Mouse (Mus musculus) intestine, embryonic 16.5 days (tissue): Measurements from ENCODE around the gene Prss57. TPM values are rescaled to one million over a fixed set of nuclear protein-coding genes. Genes with fewer than 3 reads are reported as not detected.

ENCODE experiments used
- ATAC-seq: fragments of 200-750 bp; cut with Nextera tagmentation; 2 replicates; pipeline ENCODE4 v1.8.0; 2017; ENCODE audit warnings: moderate TSS enrichment, moderate library complexity
- H3K27ac ChIP-seq: fragments of 300-500 bp; sonication (generic); 2 replicates; pipeline ENCODE4 v1.5.1; 2014; ENCODE audit warnings: mild to moderate bottlenecking, low read length
- H3K27me3 ChIP-seq: fragments of 300-500 bp; sonication (generic); replicated peaks from 2 replicates; pipeline ENCODE4 v1.6.1; 2014; ENCODE audit warnings: low read length, control low read depth, mixed read lengths; ENCODE audit not compliant: control insufficient read depth, insufficient read depth
- H3K36me3 ChIP-seq: fragments of 300-500 bp; sonication (generic); 2 replicates; pipeline ENCODE4 v1.6.1; 2014; ENCODE audit warnings: low read length, control low read depth; ENCODE audit not compliant: control insufficient read depth, insufficient read depth
- H3K4me1 ChIP-seq: fragments of 300-500 bp; sonication (generic); 2 replicates; pipeline ENCODE4 v1.6.1; 2014; ENCODE audit warnings: low read length, control low read depth, mixed read lengths; ENCODE audit not compliant: control insufficient read depth, insufficient read depth
- H3K4me2 ChIP-seq: fragments of 300-500 bp; sonication (generic); 2 replicates; pipeline ENCODE4 v1.6.1; 2014; ENCODE audit warnings: low read depth, low read length, control low read depth
- H3K4me3 ChIP-seq: fragments of 300-500 bp; sonication (generic); 2 replicates; pipeline ENCODE4 v1.5.1; 2014; ENCODE audit warnings: mild to moderate bottlenecking, low read length
- H3K9ac ChIP-seq: fragments of 300-500 bp; sonication (generic); 2 replicates; pipeline ENCODE4 v1.6.1; 2014; ENCODE audit warnings: low read depth, low read length
- H3K9me3 ChIP-seq: fragments of 300-500 bp; sonication (generic); 2 replicates; pipeline ENCODE4 v1.6.1; 2016; ENCODE audit warnings: low read length, control low read depth; ENCODE audit not compliant: control insufficient read depth
- WGBS: fragments of 180-500 bp; shearing (Covaris S2); extraction: QIAGEN DNeasy Blood & Tissue Kit; methylation state at CpG from one replicate; pipeline ENCODE4 v1.1.7; 2014; 5-methylcytosine and 5-hydroxymethylcytosine counted together
- polyA plus RNA-seq: library from polyadenylated mRNA; unstranded; fragments of >200 nt; fragmentation: Nextera tagmentation; extraction: Ambion mirVana; gene quantifications from 2 replicates; pipeline ENCODE4 v1.2.1, GENCODE M21; 2015

Gene Prss57
- polyA plus RNA-seq: 0.07 and 0.11 TPM in 2 replicates

- ATAC-seq: no peak
- WGBS: 88% methylated on average over 4 of the region's 4 CpGs
- Histone ChIP-seq H3K27ac (no peak within 1 kb of the TSS), H3K36me3 (no peaks in the 10 kb centered on the region), H3K4me3 (no peak within 1 kb of the TSS), H3K4me1 (peaks cover 18% of the 10 kb centered on the region), H3K9me3 (no peaks in the 10 kb centered on the region; the same call in 1 of the 2 replicates), H3K4me2 (no peak within 1 kb of the TSS), H3K27me3 (no peaks in the 10 kb centered on the region), H3K9ac (no peak within 1 kb of the TSS)
These were observed at the start of gene Prss57 for GRCm38 (mm10) chr10:79790861-79791260. Prss57 (minus strand) TSS chr10:79790961.

DNA sequence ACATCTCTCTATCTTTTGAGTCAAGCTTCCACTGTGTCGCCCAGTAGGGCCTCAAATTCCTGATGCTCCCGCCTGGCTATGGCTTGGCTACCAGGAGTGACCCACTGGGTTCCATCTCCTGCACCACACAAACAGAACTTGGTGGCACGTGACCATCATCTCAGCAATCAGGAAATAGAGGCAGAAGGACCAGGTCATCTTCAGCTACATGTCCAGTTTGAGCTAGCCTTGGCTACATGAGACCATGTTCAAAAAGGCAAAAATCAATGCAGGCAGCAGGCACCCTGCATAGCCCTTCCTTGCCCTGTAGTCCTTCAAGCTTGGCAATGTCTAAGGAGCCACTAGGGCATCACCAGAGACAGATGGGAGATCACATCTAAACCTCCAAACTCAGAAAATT lies 49.3 kb upstream of the Prss57 start:
- H3K9me3 ChIP-seq: peaks cover 3% of the 10 kb centered on the region; the same call in 1 of the 2 replicates
- peaks cover 25% of the 10 kb centered on the region for H3K4me1 ChIP-seq
- H3K36me3 ChIP-seq: no peaks in the 10 kb centered on the region
- no peak overlapping the region for H3K9ac ChIP-seq
- peak overlapping the region; percentile 93 for H3K27ac ChIP-seq
- WGBS: 93% methylated on average over 3 of the region's 3 CpGs
- ATAC-seq: no peak
- no peak overlapping the region; the same call in 1 of the 2 replicates for H3K4me2 ChIP-seq
- H3K27me3 ChIP-seq: no peaks in the 10 kb centered on the region
- H3K4me3 ChIP-seq: peak overlapping the region; percentile 52; the same call in 1 of the 2 replicates

- H3K27me3 ChIP-seq: no peaks in the 10 kb centered on the region
- no peak overlapping the region for H3K27ac ChIP-seq
- H3K4me2 ChIP-seq: no peak overlapping the region
- no peaks in the 10 kb centered on the region for H3K36me3 ChIP-seq
- no peak overlapping the region for H3K9ac ChIP-seq
- ATAC-seq: no peak
- peaks cover 24% of the 10 kb centered on the region for H3K4me1 ChIP-seq
- H3K9me3 ChIP-seq: peaks cover 3% of the 10 kb centered on the region; the same call in 1 of the 2 replicates
- WGBS: 65% methylated on average over 2 of the region's 2 CpGs
- no peak overlapping the region for H3K4me3 ChIP-seq
These were observed 47.4 kb upstream of the Prss57 start for GRCm38 (mm10) chr10:79838151-79838550.

GRCm38 (mm10) chr10:79836918-79837317 lies 46.2 kb upstream of the Prss57 start:
- WGBS: 94% methylated on average over 3 of the region's 3 CpGs
- no peak overlapping the region for H3K27ac ChIP-seq
- no peak overlapping the region for H3K9ac ChIP-seq
- no peak overlapping the region for H3K4me3 ChIP-seq
- H3K36me3 ChIP-seq: no peaks in the 10 kb centered on the region
- no peak overlapping the region for H3K4me2 ChIP-seq
- no peak for ATAC-seq
- peaks cover 24% of the 10 kb centered on the region for H3K4me1 ChIP-seq
- H3K9me3 ChIP-seq: peaks cover 3% of the 10 kb centered on the region; the same call in 1 of the 2 replicates
- H3K27me3 ChIP-seq: no peaks in the 10 kb centered on the region

GRCm38 (mm10) chr10:79834769-79835398 lies 44.1 kb upstream of the Prss57 start:
- Histone ChIP-seq H3K27me3 (no peaks in the 10 kb centered on the region), H3K9me3 (peaks cover 3% of the 10 kb centered on the region; the same call in 1 of the 2 replicates), H3K27ac (peak overlapping the region; percentile 27; the same call in 1 of the 2 replicates), H3K36me3 (no peaks in the 10 kb centered on the region), H3K4me3 (no peak overlapping the region), H3K9ac (no peak overlapping the region), H3K4me2 (no peak overlapping the region), H3K4me1 (peaks cover 18% of the 10 kb centered on the region; the same call in 1 of the 2 replicates)
- ATAC-seq: peak; percentile 57
- 21% methylated on average over 9 of the region's 9 CpGs for WGBS

DNA sequence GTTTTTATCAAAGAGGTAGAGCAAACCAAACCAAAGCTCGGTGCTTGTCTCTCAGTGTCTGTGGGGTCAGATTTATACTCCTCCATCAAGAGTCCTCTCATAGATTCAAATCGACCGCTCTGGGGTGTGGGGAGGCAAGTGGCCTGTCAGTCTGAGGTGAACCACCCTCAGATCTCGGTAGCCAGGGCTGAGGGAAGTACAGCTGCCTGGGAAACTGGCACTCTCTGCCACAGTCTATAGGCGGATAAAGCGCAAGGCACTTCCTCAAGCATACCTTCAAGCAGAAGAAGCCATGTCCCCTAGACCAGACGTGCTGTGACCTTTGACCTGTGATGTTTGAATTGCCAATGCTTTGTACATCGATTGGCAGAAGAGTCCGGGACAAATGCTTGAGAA lies 42.0 kb upstream of the Prss57 start:
- Histone ChIP-seq H3K9ac (0 out of 2 replicates have a peak overlapping the region, but pooled peaks have one; percentile 25), H3K27ac (no peak overlapping the region), H3K4me3 (no peak overlapping the region), H3K36me3 (no peaks in the 10 kb centered on the region), H3K4me1 (peaks cover 18% of the 10 kb centered on the region; the same call in 1 of the 2 replicates), H3K4me2 (no peak overlapping the region), H3K27me3 (no peaks in the 10 kb centered on the region), H3K9me3 (peaks cover 3% of the 10 kb centered on the region; the same call in 1 of the 2 replicates)
- 64% methylated on average over 9 of the region's 9 CpGs for WGBS
- peak; percentile 33; the same call in 1 of the 2 replicates for ATAC-seq

GRCm38 (mm10) chr10:79832026-79832785 lies 41.4 kb upstream of the Prss57 start:
- Histone ChIP-seq H3K9ac (0 out of 2 replicates have a peak overlapping the region, but pooled peaks have one; percentile 25), H3K4me3 (no peak overlapping the region), H3K27me3 (no peaks in the 10 kb centered on the region), H3K4me2 (no peak overlapping the region), H3K27ac (0 out of 2 replicates have a peak overlapping the region, but pooled peaks have one; percentile 26), H3K4me1 (peaks cover 18% of the 10 kb centered on the region; the same call in 1 of the 2 replicates), H3K9me3 (peaks cover 3% of the 10 kb centered on the region; the same call in 1 of the 2 replicates), H3K36me3 (no peaks in the 10 kb centered on the region)
- no peak for ATAC-seq
- 66% methylated on average over 7 of the region's 7 CpGs for WGBS

- no peak overlapping the region for H3K27ac ChIP-seq
- no peak overlapping the region for H3K4me2 ChIP-seq
- no peak for ATAC-seq
- WGBS: 92% methylated on average over 3 of the region's 3 CpGs
- peaks cover 18% of the 10 kb centered on the region; the same call in 1 of the 2 replicates for H3K4me1 ChIP-seq
- H3K9me3 ChIP-seq: no peaks in the 10 kb centered on the region
- H3K9ac ChIP-seq: no peak overlapping the region
- no peaks in the 10 kb centered on the region for H3K36me3 ChIP-seq
- H3K27me3 ChIP-seq: no peaks in the 10 kb centered on the region
- H3K4me3 ChIP-seq: no peak overlapping the region
These were observed 40.8 kb upstream of the Prss57 start for GRCm38 (mm10) chr10:79831583-79831982.

DNA sequence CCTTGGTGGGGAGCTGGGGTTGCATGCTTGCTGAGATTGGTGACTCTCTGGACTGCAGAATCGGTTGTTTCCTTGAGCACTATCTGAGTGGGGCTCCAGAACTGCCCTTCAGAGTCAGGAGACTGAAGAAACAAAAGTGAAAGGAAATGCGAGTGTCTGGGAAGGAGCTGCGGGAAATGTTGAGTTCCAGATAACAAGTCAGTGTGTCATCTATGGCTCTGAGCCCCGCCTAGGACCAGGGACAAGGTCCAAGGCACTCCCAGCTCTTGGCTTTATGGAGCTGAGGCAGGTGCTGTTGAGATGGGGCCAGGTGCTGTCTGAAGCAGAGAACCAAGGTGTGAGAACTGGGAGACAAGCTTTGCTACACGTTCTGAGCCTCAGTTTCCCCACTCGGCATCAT lies 33.7 kb upstream of the Prss57 start:
- peak overlapping the region; percentile 46 for H3K4me3 ChIP-seq
- ATAC-seq: peak; percentile 69
- peak overlapping the region; percentile 98 for H3K27ac ChIP-seq
- peak overlapping the region; percentile 72 for H3K9ac ChIP-seq
- H3K36me3 ChIP-seq: no peaks in the 10 kb centered on the region
- no peaks in the 10 kb centered on the region for H3K9me3 ChIP-seq
- WGBS: 38% methylated on average over 6 of the region's 6 CpGs
- H3K4me1 ChIP-seq: peaks cover 12% of the 10 kb centered on the region
- peak overlapping the region; percentile 66 for H3K4me2 ChIP-seq
- no peaks in the 10 kb centered on the region for H3K27me3 ChIP-seq
